Mouse (Mus musculus): ENCODE results near the gene Ssr4.

- TF ChIP-seq CHD1 (IDR thresholded peaks at IDR 0.05; ENCODE audit: low read depth, low read length) (no peak), EP300 (IDR thresholded peaks at IDR 0.05; ENCODE audit: low read depth in 1 of 2, low read length in 2 of 2) (no peak), CTCF (IDR thresholded peaks at IDR 0.05 in 2 of 3, conservative IDR thresholded peaks at IDR 0.05 in 1 of 3; ENCODE audit: control insufficient read depth in 1 of 3, insufficient read depth in 1 of 3, low read depth in 2 of 3, low read length in 3 of 3, poor library complexity in 1 of 3, severe bottlenecking in 1 of 3) (no peak), USF1 (IDR thresholded peaks at IDR 0.05; ENCODE audit: low read depth, low read length) (no peak), GATA1 (IDR thresholded peaks at IDR 0.05; ENCODE audit: low read depth, low read length) (no peak)
Measured at GRCm38 (mm10) chrX:73805814-73806213, 19.0 kb downstream of the Ssr4 start.
